32 mouse cellular contexts compared by ENCODE assay signal in genomic region chr15:67799871-67800270, GRCm38 (mm10).
"Had no signal": no experiment of that assay in that cellular context is flagged by ENCODE, and none has a peak within 500 bp of the region (broad histone marks: within the 10 kb centered on the region; RNA-seq: fewer than 3 reads in every experiment).

No protein-coding gene starts in this region.

- H3K9ac ChIP-seq: limb, embryonic 12.5 days; limb, embryonic 13.5 days; limb, embryonic 15.5 days; liver, embryonic 12.5 days; liver, embryonic 13.5 days; liver, embryonic 14.5 days; liver, embryonic 15.5 days; liver, postnatal 0 days; lung, embryonic 14.5 days; lung, embryonic 15.5 days; midbrain, embryonic 12.5 days; midbrain, embryonic 13.5 days; midbrain, embryonic 15.5 days; neural tube, embryonic 12.5 days; neural tube, embryonic 13.5 days had no signal

- H3K9me3 ChIP-seq: limb, embryonic 12.5 days; limb, embryonic 13.5 days; limb, embryonic 15.5 days; liver, embryonic 12.5 days; liver, embryonic 13.5 days; liver, embryonic 15.5 days; lung, embryonic 15.5 days; megakaryocyte, embryonic 14.5 days; midbrain, embryonic 10.5 days; midbrain, embryonic 12.5 days; midbrain, embryonic 13.5 days; midbrain, embryonic 15.5 days; neural tube, embryonic 12.5 days; neural tube, embryonic 13.5 days had no signal

- H3K27ac ChIP-seq: limb, embryonic 12.5 days; limb, embryonic 13.5 days; limb, embryonic 15.5 days; liver, embryonic 12.5 days; liver, embryonic 13.5 days; liver, embryonic 14.5 days; liver, embryonic 15.5 days; lung, embryonic 15.5 days; macrophage; midbrain, embryonic 10.5 days; midbrain, embryonic 12.5 days; midbrain, embryonic 13.5 days; midbrain, embryonic 15.5 days; neural tube, embryonic 12.5 days; neural tube, embryonic 13.5 days had no signal

- H3K4me2 ChIP-seq: limb, embryonic 12.5 days; limb, embryonic 13.5 days; limb, embryonic 15.5 days; liver, embryonic 11.5 days; liver, embryonic 12.5 days; liver, embryonic 13.5 days; liver, embryonic 15.5 days; lung, embryonic 14.5 days; lung, embryonic 15.5 days; midbrain, embryonic 11.5 days; midbrain, embryonic 12.5 days; midbrain, embryonic 13.5 days; midbrain, embryonic 15.5 days; neural tube, embryonic 12.5 days; neural tube, embryonic 13.5 days had no signal

- H3K36me3 ChIP-seq: limb, embryonic 12.5 days; limb, embryonic 13.5 days; limb, embryonic 15.5 days; liver, embryonic 12.5 days; liver, embryonic 13.5 days; liver, embryonic 15.5 days; lung, embryonic 15.5 days; midbrain, embryonic 10.5 days; midbrain, embryonic 12.5 days; midbrain, embryonic 13.5 days; midbrain, embryonic 15.5 days; neural tube, embryonic 12.5 days; neural tube, embryonic 13.5 days had no signal

- H3K4me1 ChIP-seq: limb, embryonic 13.5 days; limb, embryonic 15.5 days; liver, embryonic 12.5 days; liver, embryonic 13.5 days; liver, embryonic 15.5 days; lung, embryonic 15.5 days; megakaryocyte, embryonic 14.5 days; midbrain, embryonic 10.5 days; midbrain, embryonic 12.5 days; midbrain, embryonic 13.5 days; midbrain, embryonic 15.5 days; neural tube, embryonic 12.5 days; neural tube, embryonic 13.5 days had no signal

- ATAC-seq: liver, embryonic 12.5 days; liver, postnatal 0 days; lung, postnatal 0 days; midbrain, embryonic 13.5 days; midbrain, embryonic 15.5 days; midbrain, embryonic 16.5 days had no signal

- H3K27me3 ChIP-seq: limb, embryonic 12.5 days; limb, embryonic 13.5 days; limb, embryonic 15.5 days; liver, embryonic 12.5 days; liver, embryonic 13.5 days; liver, embryonic 15.5 days; lung, embryonic 15.5 days; megakaryocyte, embryonic 14.5 days; midbrain, embryonic 12.5 days; midbrain, embryonic 13.5 days; midbrain, embryonic 15.5 days; neural tube, embryonic 12.5 days; neural tube, embryonic 13.5 days had no signal

- DNase-seq: left cerebral cortex, postnatal 4 days; liver; liver, embryonic 13.5 days; liver, postnatal 0 days; lung, adult 18-20 months; lung, adult 2 months; lung, embryonic 14.5 days; lung, postnatal 10 days; lung, postnatal 14 days; lung, postnatal 36 days; lung, postnatal 4 days; midbrain, embryonic 14.5 days had no signal

- H3K4me3 ChIP-seq: limb, embryonic 12.5 days; limb, embryonic 13.5 days; limb, embryonic 15.5 days; liver, embryonic 12.5 days; liver, embryonic 13.5 days; liver, embryonic 15.5 days; lung, embryonic 15.5 days; megakaryocyte, embryonic 14.5 days; midbrain, embryonic 10.5 days; midbrain, embryonic 12.5 days; midbrain, embryonic 13.5 days; midbrain, embryonic 15.5 days; myocyte; neural tube, embryonic 12.5 days; neural tube, embryonic 13.5 days had no signal
